Mouse (Mus musculus) cerebellum, postnatal 14 days (tissue): ENCODE data around the gene Egfem1.

Experiments used
- DNase-seq, 2 experiments: peaks; one replicate each; pipeline ENCODE4 v3.0.0; 2021; ENCODE audit warnings: mixed read lengths in 2 of 2

Egfem1 gene

DNA sequence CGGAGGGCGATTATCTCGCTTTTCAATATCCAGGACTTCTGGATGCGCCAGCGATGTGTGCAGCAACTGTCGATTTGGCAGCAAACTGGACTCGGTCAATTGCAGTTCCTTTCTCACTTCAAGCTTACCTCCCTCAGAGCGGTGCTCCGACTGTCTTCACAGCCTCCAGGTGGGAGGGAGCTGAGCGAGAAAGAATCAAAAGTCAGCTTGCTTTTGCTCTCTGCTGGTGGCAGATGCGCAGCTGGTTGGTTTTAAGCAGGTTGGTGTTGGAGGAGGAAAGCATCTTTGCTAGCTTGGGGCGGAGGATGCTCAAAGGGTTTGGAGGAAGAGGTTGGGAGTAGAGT lies at the start of gene Egfem1:
TSS of gene Egfem1 (plus strand) at position 72 of the 344 bp plus-strand sequence.
- peak; percentile 21 to 32 for DNase-seq

DNA sequence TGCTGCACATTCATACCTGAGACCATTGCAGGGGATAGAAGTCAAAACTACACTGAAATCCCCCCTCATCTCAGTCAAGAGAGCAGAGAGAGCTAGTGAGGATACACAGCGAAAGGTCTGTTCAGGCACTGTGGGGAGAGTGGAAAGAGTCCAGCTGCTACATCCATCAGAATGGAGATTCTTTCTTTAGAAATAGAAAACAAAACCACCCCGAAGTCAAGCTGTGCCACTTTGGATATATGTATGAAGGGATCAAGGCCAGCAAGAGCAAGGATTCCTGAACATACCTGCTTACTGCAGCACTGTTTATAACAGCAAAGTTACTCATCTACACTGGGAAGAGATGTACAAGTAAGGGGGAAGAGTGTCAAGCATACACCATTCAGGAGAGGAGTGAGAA lies 48.7 kb upstream of the Egfem1 start:
- DNase-seq: no peak

GRCm38 (mm10) chr3:29036146-29036545 lies 45.7 kb upstream of the Egfem1 start:
- peak; percentile 62 to 63 for DNase-seq

DNA sequence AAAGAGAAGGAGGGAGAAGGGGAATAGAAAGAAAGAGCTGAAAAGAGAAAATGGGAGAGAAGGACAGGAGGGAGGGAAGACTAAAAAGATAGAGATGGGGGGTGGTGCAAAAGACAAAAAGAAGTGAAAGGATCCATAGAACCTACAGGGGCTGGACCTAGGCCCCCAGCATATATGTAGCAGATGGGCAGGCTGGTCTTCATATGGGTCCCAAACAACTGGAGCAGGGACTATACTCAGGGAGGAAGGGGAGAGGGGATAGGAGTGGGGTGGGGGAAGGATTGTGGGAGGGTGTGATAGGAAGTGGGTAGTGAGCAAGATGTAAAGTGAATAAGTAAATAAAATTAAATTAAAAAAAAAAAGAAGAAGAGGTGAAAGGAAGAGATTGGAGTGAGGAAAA lies 45.2 kb upstream of the Egfem1 start:
- DNase-seq: no peak

DNA sequence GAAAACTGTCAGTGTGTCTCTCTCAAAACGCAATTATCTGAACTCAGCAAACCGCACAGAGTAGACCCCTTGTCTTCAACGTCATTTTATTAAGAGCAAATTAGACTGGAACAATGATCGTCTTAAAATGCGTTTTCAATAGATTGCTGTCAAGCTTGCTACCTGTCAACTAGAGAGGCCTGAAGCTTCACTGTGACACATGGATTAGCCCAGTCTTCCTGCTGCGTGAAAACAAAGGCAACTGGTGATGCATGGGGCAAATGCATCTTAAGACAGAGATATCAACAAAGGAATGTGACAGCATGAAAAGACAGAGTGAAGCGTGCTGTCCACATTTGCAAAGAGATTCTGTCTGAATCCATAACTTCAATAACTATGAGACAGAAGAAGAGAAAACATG lies 41.8 kb upstream of the Egfem1 start:
- DNase-seq: no peak

DNA sequence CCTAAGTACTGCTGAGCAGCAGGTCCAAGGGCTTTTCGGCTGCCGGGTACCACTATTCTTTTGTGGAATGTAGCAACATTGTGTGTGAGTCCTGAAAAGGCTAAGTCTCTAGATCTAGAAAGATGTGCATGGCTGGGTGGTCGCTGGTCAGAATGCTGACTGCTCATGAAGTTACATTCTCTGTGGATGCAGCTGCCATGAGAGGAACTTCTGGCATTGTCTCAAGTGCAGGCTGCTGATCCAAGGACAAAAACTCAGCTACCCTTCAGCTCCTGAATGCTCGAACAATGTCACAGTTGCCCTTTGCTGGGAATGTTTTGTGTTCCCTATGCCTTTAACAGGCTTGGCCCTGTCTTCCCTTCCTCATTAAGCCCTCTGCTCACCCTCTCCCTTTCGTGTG lies 35.5 kb upstream of the Egfem1 start:
- DNase-seq: no peak

GRCm38 (mm10) chr3:29047273-29047932 lies 34.4 kb upstream of the Egfem1 start:
- no peak for DNase-seq

DNA sequence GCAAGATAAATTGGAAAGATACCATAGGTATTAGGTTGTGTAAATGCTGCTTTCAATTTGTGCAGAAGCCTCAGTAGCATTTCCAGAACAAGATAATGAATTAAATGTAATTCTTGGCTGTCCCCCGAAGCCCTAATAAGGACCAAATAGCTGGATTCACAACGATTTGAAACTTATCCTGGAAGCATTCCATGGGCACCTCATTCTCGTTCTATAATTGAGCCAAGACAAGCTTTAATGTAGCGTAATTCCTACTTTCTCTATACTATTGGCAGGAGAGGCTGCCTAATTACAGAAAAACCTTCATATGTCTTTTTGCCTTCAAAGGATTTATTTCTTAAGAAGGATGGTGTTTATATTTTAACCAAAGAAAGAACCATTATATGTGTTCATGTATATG lies 18.7 kb upstream of the Egfem1 start:
- no peak for DNase-seq

GRCm38 (mm10) chr3:29068428-29069098 lies 13.3 kb upstream of the Egfem1 start:
- DNase-seq: no peak

GRCm38 (mm10) chr3:29071315-29071714 lies 10.5 kb upstream of the Egfem1 start:
- DNase-seq: no peak

GRCm38 (mm10) chr3:29081517-29081916 lies 306 bp upstream of the Egfem1 start:
- DNase-seq: peak; percentile 37 to 54

- DNase-seq: peak; percentile 62
Measured at GRCm38 (mm10) chr3:29082296-29082995, 623 bp downstream of the Egfem1 start.

- no peak for DNase-seq
Measured at GRCm38 (mm10) chr3:29082996-29083350, 1.1 kb downstream of the Egfem1 start.

- DNase-seq: no peak
Measured at GRCm38 (mm10) chr3:29098467-29098866, 16.6 kb downstream of the Egfem1 start.

DNA sequence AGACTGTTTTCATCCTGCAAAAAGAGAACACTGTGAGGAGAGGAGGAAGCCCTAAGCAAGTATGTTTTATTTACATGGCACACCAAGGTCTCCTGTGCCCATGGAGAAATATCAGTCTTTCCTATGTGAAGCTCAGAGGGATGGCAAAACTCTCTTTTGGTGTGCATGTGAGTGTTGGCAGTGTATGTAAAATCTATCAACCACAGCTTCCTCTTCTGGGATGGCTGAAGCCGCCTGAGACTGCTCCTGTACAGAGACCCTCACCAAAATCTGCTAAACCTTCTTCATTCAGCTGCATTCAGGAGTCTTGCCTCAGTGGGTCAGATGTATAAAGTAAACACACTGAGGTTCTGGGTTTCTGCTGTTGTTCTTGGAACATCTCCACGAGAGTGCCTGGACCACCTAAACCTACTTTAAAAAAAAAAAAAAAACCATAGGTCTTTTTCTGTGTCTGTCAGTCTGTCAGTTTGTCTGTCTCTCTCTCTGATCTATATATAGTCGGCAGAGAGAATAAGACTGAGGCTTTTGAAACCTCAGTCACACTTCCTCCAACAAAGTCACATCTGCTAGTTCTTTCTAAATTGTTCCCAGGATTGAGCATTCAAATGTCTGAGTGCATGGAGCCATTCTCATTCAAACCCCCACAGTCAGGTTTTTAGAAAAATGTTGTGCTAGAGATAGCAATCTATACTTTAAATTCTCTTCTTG lies 24.3 kb downstream of the Egfem1 start:
- no peak for DNase-seq

DNA sequence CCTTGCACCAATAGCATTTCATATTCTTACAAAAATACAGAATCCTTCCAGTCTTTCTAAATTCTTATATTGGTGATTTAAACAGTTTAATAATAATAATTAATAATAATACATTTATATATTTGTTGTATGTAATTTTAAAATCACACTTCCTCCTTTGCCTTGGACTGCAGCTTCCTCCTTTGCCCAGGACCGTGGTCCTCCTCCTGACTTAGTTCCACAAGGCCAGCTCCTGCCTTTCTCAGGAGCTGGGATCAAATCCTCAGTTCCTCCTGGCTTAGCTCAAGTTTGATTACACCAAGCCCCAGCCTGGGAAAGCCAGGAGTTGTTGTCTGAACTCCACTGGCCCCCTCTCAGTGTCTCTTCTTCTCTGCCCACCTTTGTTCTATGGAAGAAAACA lies 25.3 kb downstream of the Egfem1 start:
- DNase-seq: no peak

GRCm38 (mm10) chr3:29110321-29110720 lies 28.5 kb downstream of the Egfem1 start:
- DNase-seq: no peak

GRCm38 (mm10) chr3:29114517-29114916 lies 32.7 kb downstream of the Egfem1 start:
- DNase-seq: no peak

- no peak for DNase-seq
Measured at GRCm38 (mm10) chr3:29117379-29117778, 35.6 kb downstream of the Egfem1 start.

DNA sequence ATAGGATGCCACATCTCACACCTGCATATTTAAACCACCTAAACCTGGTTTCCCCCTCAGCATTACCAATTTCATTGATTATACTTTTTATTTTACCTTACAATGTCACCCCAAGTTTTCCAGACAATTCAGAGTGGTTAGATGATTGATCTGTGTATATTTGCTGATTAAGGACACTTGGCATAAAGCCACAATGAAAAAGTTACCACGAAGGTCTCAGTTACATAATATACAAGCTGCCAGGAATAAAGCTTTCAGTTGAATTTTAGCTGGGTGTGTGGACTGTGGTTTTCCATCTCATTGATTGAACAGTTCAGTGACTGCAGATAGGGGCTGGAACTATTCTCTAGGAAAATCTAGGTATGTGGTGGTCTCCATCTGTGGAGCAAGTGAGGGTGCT lies 40.7 kb downstream of the Egfem1 start:
- DNase-seq: no peak

DNA sequence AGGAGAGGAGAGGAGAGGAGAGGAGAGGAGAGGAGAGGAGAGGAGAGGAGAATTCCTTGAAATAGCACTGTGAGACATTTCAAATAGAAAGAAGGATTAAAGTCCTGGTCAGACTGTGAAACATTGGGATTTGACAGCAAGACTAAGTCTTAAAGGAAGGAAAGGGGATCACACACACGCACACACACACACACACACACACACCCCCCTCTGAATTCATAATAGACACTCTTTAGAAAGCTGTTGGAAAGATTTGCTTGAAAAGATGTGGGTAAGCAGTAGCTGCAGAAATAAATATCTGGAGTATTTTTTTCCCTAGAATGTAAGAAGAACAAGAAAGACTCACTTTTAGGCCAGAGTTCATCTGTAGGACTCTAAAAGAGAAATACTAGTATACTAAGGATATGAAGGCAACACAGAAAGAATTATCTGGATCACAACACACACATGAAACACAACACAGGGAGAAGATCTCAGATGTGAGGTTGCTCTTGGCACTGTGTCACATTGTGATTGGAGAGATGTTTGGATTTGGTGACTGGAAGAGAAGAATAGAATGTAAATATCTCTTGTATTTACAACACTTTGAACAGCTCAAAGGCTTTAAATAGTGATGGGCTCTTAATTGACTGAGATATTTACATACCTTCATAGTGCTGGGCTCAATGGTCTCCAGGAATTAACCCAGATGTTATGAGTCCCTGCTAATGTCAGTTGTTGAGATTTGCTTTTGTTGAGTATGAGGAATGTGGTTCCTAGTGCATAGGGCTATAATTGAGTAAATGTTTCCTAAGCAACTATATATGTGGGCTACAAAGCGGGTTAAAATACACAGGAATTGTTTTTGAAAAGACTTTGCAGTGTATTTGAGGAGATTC lies 50.5 kb downstream of the Egfem1 start:
- DNase-seq: no peak

GRCm38 (mm10) chr3:29134509-29134908 lies 52.7 kb downstream of the Egfem1 start:
- no peak for DNase-seq
